Mouse (Mus musculus): ENCODE data around the gene Cmbl. TPM values are rescaled to one million over a fixed set of nuclear protein-coding genes. Genes with fewer than 3 reads are reported as not detected.

Gene Cmbl
- polyA plus RNA-seq, 1 experiment from 2014 or later: 1.7 TPM

DNA sequence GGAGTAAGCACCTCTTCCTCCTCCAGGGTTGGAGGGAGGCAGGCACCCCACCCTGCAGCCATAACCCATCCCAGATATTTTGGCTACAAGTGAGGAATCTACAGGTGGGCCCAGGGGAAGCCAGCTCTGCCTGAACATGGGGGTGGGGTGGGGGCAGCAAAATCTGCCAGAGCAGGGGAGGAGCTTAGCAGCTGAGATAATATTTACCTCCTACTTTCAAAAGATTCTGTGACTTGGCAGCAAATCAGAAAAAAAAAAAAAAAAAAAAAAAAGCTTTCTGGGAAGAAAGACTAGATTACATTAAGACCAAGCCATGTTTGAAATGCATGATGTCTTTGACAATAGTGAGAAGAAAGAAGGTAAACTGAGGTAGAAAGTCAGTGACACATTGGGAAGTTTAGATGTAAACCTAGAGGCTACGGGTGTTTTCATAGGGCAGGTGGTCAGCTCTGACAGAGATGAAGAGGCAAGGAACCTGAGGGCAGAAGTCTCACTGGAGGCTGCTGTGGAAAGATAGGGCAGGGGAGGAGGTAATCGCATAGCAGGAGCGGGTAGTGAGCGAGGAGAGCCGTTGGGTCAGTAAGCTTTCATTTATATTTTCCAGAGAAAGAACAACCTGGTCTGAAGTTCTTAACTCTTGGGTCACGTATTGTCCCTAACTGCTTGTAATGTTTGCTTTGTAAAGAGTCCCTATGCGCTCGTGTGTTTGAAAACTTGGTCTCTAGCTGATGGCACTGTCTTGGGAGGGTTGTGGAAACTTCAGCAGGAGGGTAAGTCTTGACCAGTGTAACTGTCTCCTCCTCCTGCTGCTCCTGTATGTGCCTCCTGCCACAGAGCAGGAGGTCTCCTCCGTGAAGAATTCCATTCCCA is 25.3 kb upstream of the Cmbl start:
- WGBS: 75% methylated on average over 9 of the region's 9 CpGs

GRCm38 (mm10) chr15:31540513-31540802 is 24.7 kb upstream of the Cmbl start:
- Histone ChIP-seq H3K4me3 (ENCODE audit: low read depth, low read length) (no peak overlapping the region), H3K4me1 (ENCODE audit: control insufficient read depth, insufficient read depth, low read length) (peaks cover 18% of the 10 kb centered on the region; the same call in 1 of the 2 replicates), H3K36me3 (ENCODE audit: control insufficient read depth, insufficient read depth, low read length) (no peaks in the 10 kb centered on the region), H3K9me3 (ENCODE audit: control insufficient read depth, low read length) (no peaks in the 10 kb centered on the region), H3K27ac (ENCODE audit: low read depth, low read length) (no peak overlapping the region), H3K27me3 (ENCODE audit: control insufficient read depth, insufficient read depth, low read length) (no peaks in the 10 kb centered on the region), H3K4me2 (ENCODE audit: low read depth, low read length) (no peak overlapping the region), H3K9ac (replicated peaks; ENCODE audit: low read depth, low read length) (no peak overlapping the region)
- ATAC-seq (ENCODE audit: low read depth): no peak
- 48% methylated on average over 1 of the region's 1 CpGs for WGBS

More for the DNA sequence above, 25.3 kb upstream of the Cmbl start:
- Histone ChIP-seq H3K36me3 (ENCODE audit: control insufficient read depth, insufficient read depth, low read length) (no peaks in the 10 kb centered on the region), H3K27ac (ENCODE audit: low read depth, low read length) (no peak overlapping the region), H3K9ac (replicated peaks; ENCODE audit: low read depth, low read length) (no peak overlapping the region), H3K4me1 (ENCODE audit: control insufficient read depth, insufficient read depth, low read length) (peaks cover 20% of the 10 kb centered on the region; the same call in 1 of the 2 replicates), H3K4me3 (ENCODE audit: low read depth, low read length) (no peak overlapping the region), H3K27me3 (ENCODE audit: control insufficient read depth, insufficient read depth, low read length) (no peaks in the 10 kb centered on the region), H3K4me2 (ENCODE audit: low read depth, low read length) (no peak overlapping the region), H3K9me3 (ENCODE audit: control insufficient read depth, low read length) (no peaks in the 10 kb centered on the region)
- no peak for ATAC-seq (ENCODE audit: low read depth)

DNA sequence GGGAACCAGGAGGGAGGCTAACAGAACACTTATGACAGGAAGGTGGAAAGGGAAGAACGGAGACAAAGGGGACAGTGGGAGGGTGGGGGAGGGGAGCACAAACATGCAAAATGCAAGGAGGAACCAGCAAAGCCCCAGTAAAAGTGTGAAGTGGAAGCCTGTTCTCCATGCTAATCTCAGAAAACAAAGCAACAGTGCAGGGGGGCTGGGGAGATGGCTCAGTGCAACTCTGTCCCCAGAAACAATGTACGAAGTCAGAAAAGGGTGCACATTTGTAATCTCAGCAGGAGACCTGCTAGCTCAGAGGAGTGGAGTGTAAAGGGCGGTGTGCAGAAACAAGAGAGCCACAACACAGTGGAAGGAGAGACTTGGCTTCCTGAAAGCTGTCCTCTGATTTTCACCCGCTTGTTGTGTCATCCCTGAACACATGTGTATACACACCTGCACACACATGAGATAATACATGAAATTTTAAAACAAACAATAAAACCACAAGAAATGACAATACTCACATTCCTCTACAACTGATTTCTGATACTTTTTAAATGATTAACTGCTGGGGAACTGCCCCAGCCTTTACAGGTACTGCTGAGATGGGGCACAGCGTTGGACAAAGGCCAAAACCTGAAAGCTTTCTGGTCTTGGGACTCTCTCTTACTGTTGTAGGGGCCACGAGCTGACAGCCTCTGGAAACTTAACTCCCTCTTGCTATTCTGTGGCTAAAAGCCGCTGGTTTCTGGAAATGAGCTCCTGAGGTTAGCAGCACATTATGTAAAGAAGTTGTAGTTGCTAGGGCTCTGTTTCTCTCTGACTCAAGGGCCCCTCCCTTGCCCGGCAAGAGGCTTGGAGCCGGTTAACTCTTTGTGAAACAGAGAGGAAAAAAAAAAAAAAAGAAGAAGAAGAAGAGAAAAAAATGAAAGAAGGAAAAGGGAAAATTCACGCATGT is 22.9 kb upstream of the Cmbl start:
- no peak overlapping the region for H3K9ac ChIP-seq (replicated peaks; ENCODE audit: low read depth, low read length)
- no peak overlapping the region for H3K4me3 ChIP-seq (ENCODE audit: low read depth, low read length)
- WGBS: 8% methylated on average over 10 of the region's 10 CpGs
- no peak overlapping the region for H3K4me2 ChIP-seq (ENCODE audit: low read depth, low read length)
- H3K4me1 ChIP-seq (ENCODE audit: control insufficient read depth, insufficient read depth, low read length): peaks cover 6% of the 10 kb centered on the region; the same call in 1 of the 2 replicates
- peak; percentile 31; the same call in 1 of the 2 replicates for ATAC-seq (ENCODE audit: low read depth)
- H3K36me3 ChIP-seq (ENCODE audit: control insufficient read depth, insufficient read depth, low read length): no peaks in the 10 kb centered on the region
- H3K27me3 ChIP-seq (ENCODE audit: control insufficient read depth, insufficient read depth, low read length): no peaks in the 10 kb centered on the region
- H3K9me3 ChIP-seq (ENCODE audit: control insufficient read depth, low read length): no peaks in the 10 kb centered on the region
- H3K27ac ChIP-seq (ENCODE audit: low read depth, low read length): no peak overlapping the region

GRCm38 (mm10) chr15:31543246-31543645 is 21.9 kb upstream of the Cmbl start:
- Histone ChIP-seq H3K36me3 (ENCODE audit: control insufficient read depth, insufficient read depth, low read length) (no peaks in the 10 kb centered on the region), H3K27me3 (ENCODE audit: control insufficient read depth, insufficient read depth, low read length) (no peaks in the 10 kb centered on the region), H3K27ac (ENCODE audit: low read depth, low read length) (no peak overlapping the region), H3K9me3 (ENCODE audit: control insufficient read depth, low read length) (no peaks in the 10 kb centered on the region), H3K4me2 (ENCODE audit: low read depth, low read length) (no peak overlapping the region), H3K9ac (replicated peaks; ENCODE audit: low read depth, low read length) (no peak overlapping the region), H3K4me3 (ENCODE audit: low read depth, low read length) (no peak overlapping the region), H3K4me1 (ENCODE audit: control insufficient read depth, insufficient read depth, low read length) (peaks cover 6% of the 10 kb centered on the region; the same call in 1 of the 2 replicates)
- ATAC-seq (ENCODE audit: low read depth): no peak
- 9% methylated on average over 3 of the region's 3 CpGs for WGBS

- no peaks in the 10 kb centered on the region for H3K36me3 ChIP-seq (ENCODE audit: control insufficient read depth, insufficient read depth, low read length)
- no peak overlapping the region for H3K9ac ChIP-seq (replicated peaks; ENCODE audit: low read depth, low read length)
- H3K9me3 ChIP-seq (ENCODE audit: control insufficient read depth, low read length): no peaks in the 10 kb centered on the region
- no peak for ATAC-seq (ENCODE audit: low read depth)
- peaks cover 6% of the 10 kb centered on the region; the same call in 1 of the 2 replicates for H3K4me1 ChIP-seq (ENCODE audit: control insufficient read depth, insufficient read depth, low read length)
- 78% methylated on average over 1 of the region's 1 CpGs for WGBS
- no peak overlapping the region for H3K4me2 ChIP-seq (ENCODE audit: low read depth, low read length)
- no peak overlapping the region for H3K27ac ChIP-seq (ENCODE audit: low read depth, low read length)
- H3K4me3 ChIP-seq (ENCODE audit: low read depth, low read length): no peak overlapping the region
- H3K27me3 ChIP-seq (ENCODE audit: control insufficient read depth, insufficient read depth, low read length): no peaks in the 10 kb centered on the region
These were observed 20.1 kb upstream of the Cmbl start for GRCm38 (mm10) chr15:31545058-31545457.

GRCm38 (mm10) chr15:31546291-31546690 is 18.9 kb upstream of the Cmbl start:
- no peak overlapping the region for H3K4me3 ChIP-seq (ENCODE audit: low read depth, low read length)
- WGBS: 89% methylated on average over 6 of the region's 6 CpGs

GRCm38 (mm10) chr15:31547421-31547820 is 17.8 kb upstream of the Cmbl start:
- H3K9ac ChIP-seq (replicated peaks; ENCODE audit: low read depth, low read length): no peak overlapping the region

More at GRCm38 (mm10) chr15:31546291-31546690, 18.9 kb upstream of the Cmbl start:
- Histone ChIP-seq H3K27me3 (ENCODE audit: control insufficient read depth, insufficient read depth, low read length) (no peaks in the 10 kb centered on the region), H3K9ac (replicated peaks; ENCODE audit: low read depth, low read length) (no peak overlapping the region), H3K4me2 (ENCODE audit: low read depth, low read length) (no peak overlapping the region), H3K9me3 (ENCODE audit: control insufficient read depth, low read length) (no peaks in the 10 kb centered on the region), H3K4me1 (ENCODE audit: control insufficient read depth, insufficient read depth, low read length) (peaks cover 6% of the 10 kb centered on the region; the same call in 1 of the 2 replicates), H3K36me3 (ENCODE audit: control insufficient read depth, insufficient read depth, low read length) (no peaks in the 10 kb centered on the region), H3K27ac (ENCODE audit: low read depth, low read length) (no peak overlapping the region)
- ATAC-seq (ENCODE audit: low read depth): no peak

DNA sequence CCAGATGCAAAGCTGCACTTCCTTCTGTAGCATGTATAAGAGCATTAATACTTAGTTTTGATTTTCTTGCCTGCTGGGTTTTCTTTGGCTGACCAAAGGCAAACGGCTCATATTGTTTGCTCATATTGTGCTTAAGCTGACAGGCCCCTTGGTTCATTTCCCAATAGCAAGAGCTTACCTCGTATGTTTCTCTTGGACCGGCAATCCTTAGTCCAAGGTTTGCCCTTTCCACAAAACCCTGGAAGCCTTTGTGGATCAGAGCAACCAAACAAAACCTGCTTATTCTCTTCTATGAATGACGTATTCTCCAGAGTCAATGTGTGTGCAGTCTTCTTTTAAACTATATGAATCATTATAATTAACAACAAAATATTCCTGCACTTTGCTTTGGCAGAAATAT is 14.8 kb upstream of the Cmbl start:
- H3K27me3 ChIP-seq (ENCODE audit: control insufficient read depth, insufficient read depth, low read length): no peaks in the 10 kb centered on the region
- no peak overlapping the region for H3K4me3 ChIP-seq (ENCODE audit: low read depth, low read length)
- no peaks in the 10 kb centered on the region for H3K36me3 ChIP-seq (ENCODE audit: control insufficient read depth, insufficient read depth, low read length)
- WGBS: 84% methylated on average over 4 of the region's 4 CpGs
- no peaks in the 10 kb centered on the region for H3K4me1 ChIP-seq (ENCODE audit: control insufficient read depth, insufficient read depth, low read length)
- no peaks in the 10 kb centered on the region for H3K9me3 ChIP-seq (ENCODE audit: control insufficient read depth, low read length)
- no peak overlapping the region for H3K27ac ChIP-seq (ENCODE audit: low read depth, low read length)
- H3K4me2 ChIP-seq (ENCODE audit: low read depth, low read length): no peak overlapping the region
- no peak overlapping the region for H3K9ac ChIP-seq (replicated peaks; ENCODE audit: low read depth, low read length)
- ATAC-seq (ENCODE audit: low read depth): no peak

More at GRCm38 (mm10) chr15:31547421-31547820, 17.8 kb upstream of the Cmbl start:
- Histone ChIP-seq H3K4me3 (ENCODE audit: low read depth, low read length) (no peak overlapping the region), H3K9me3 (ENCODE audit: control insufficient read depth, low read length) (no peaks in the 10 kb centered on the region), H3K4me1 (ENCODE audit: control insufficient read depth, insufficient read depth, low read length) (0 out of 2 replicates have a peak, but pooled peaks cover 2% of the 10 kb centered on the region), H3K36me3 (ENCODE audit: control insufficient read depth, insufficient read depth, low read length) (no peaks in the 10 kb centered on the region), H3K27me3 (ENCODE audit: control insufficient read depth, insufficient read depth, low read length) (no peaks in the 10 kb centered on the region), H3K27ac (ENCODE audit: low read depth, low read length) (no peak overlapping the region), H3K4me2 (ENCODE audit: low read depth, low read length) (no peak overlapping the region)
- ATAC-seq (ENCODE audit: low read depth): no peak
- 77% methylated on average over 5 of the region's 5 CpGs for WGBS

Measured in neural tube, embryonic 14.5 days (tissue).